Mouse (Mus musculus): ENCODE measurements around the gene Lama4.

GRCm38 (mm10) chr10:38979699-38980098 is 14.4 kb downstream of the Lama4 start:
- TF ChIP-seq MAZ (IDR thresholded peaks at IDR 0.05; ENCODE audit: low read depth, low read length) (no peak), ZMIZ1 (IDR thresholded peaks at IDR 0.05; ENCODE audit: low read depth, low read length) (no peak), CHD1 (IDR thresholded peaks at IDR 0.05; ENCODE audit: low read depth, low read length) (no peak), MXI1 (IDR thresholded peaks at IDR 0.05; ENCODE audit: low read depth, low read length) (no peak), UBTF (IDR thresholded peaks at IDR 0.05; ENCODE audit: borderline replicate concordance, insufficient read depth, low read depth, low read length) (no peak), POLR2A (IDR thresholded peaks at IDR 0.05; ENCODE audit: control insufficient read depth in 1 of 2, insufficient read depth in 1 of 2, low read depth in 1 of 2, low read length in 2 of 2, poor library complexity in 1 of 2) (no peak), POLR2AphosphoS5 (IDR thresholded peaks at IDR 0.05; ENCODE audit: borderline replicate concordance, low read depth, low read length) (no peak), TCF12 (IDR thresholded peaks at IDR 0.05; ENCODE audit: low read depth, low read length) (no peak), ZC3H11A (IDR thresholded peaks at IDR 0.05; ENCODE audit: low read depth, low read length) (no peak), USF2 (IDR thresholded peaks at IDR 0.05; ENCODE audit: borderline replicate concordance in 1 of 2, insufficient read depth in 1 of 2, low read depth in 1 of 2, low read length in 2 of 2) (no peak), E2F4 (IDR thresholded peaks at IDR 0.05; ENCODE audit: borderline replicate concordance, low read depth, low read length) (no peak), USF1 (IDR thresholded peaks at IDR 0.05; ENCODE audit: low read depth, low read length) (no peak)

Measured in MEL (cell line).